Mouse (Mus musculus) megakaryocyte progenitor cell, adult 5-6 weeks (primary cell): ENCODE data around the gene Emp1. TPM values are rescaled to one million over a fixed set of nuclear protein-coding genes. Genes with fewer than 3 reads are reported as not detected.

Source experiments
- ATAC-seq: replicated peaks from 2 replicates; pipeline ENCODE4 v1.8.0; 2016; ENCODE audit warnings: mild to moderate bottlenecking, moderate TSS enrichment, inconsistent platforms; ENCODE audit not compliant: poor library complexity
- total RNA-seq, 2 experiments: library from RNA; stranded (forward) in 1 of 2; stranded (reverse) in 1 of 2; fragments of 157-497, 149-512 nt in 1 of 2; fragments of 200-1000 nt in 1 of 2; gene quantifications; 2 replicates each; pipeline versions ENCODE4 v1.2.3 to v1.2.4; 2015 to 2017

Gene Emp1
- total RNA-seq, 2 experiments from 2014 or later = 0.74 to 0.75 TPM

DNA sequence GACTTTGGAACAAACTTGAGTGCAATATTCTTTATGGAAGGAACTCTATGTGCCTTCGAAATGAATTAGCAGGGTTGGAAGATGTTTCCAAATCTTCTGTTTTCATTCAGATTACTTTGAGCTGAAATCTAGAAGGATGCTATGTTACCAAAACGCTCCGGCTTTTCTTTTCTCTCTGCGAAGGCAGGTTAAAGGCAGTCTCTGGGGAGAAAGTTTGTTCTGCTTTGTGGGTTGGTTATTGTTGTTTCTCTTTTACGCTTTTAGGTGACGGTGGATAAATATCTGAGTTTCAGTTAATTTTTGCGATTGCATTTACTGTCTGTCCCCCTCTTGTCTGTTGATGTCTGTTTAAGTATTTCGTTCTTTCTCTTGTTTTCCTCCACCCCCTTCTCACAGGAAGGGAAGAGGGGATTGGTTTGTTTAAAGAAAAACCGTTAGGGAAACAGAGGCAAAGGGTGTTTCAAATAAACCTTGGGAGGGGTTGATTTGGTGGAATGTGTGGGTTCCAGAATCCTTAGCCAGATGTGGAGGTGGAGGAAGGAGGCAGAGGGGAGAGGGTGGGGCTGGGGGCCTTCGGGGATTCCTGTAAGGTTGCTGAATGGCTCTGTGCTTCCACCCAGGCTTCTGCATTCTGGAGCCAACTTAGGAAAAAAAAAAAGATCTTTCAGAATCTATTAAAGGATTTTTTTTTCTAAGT, 1.1 kb downstream of the Emp1 start:
- ATAC-seq = no peak

DNA sequence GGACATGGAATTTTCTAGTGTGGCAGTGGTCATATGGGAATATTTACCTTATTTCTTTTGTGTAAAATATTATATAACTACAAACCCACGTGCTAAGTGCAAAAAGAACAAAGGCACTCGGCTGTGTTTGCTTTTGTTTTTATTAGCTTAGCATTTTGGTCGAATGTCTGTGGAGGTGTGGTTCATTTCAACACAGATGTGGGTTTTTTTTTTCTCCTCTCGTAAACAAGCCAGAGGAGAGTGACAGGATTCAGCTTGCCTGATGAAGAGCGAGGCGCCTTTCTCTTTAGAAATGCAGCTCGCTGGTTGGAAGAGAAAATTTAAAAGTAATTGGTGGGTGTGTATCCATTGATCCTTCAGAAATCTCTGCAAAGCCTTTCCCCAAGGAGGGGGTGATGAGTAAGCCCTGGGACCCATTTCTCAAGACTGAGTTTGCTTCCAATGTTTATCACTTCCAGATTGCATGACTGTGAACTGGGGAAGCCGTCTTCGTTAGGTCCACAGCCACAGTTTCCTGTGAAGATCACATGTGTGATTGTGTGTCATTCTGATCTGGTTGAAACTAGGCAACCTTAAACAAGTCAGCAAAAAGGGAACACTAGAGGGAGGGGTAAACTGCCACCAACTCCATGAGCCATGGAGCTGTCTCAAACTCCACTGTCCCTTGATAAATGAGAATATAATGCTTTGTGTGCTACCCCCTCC, 1.8 kb downstream of the Emp1 start:
- ATAC-seq = peak; percentile 90

DNA sequence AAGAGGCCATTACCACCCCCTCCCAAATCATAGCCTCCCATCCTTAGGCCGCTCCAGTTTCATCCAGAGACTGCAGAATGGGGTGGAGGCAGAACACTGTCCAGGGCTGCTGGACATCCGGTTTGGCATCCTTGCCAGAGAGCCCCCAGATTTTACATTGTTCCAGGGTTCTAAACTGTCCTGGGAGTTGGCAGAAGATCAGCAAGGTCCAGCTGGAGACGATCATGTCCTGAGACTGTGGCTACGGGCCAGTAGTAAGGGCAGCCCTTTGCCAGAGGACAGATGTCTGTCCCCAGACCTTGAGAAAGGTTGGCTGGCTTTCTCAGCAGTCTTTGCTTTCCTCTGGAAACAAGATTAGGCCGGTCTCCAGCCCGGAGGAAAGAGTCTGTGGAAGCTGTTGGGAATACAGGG, 2.6 kb downstream of the Emp1 start:
- ATAC-seq = no peak

DNA sequence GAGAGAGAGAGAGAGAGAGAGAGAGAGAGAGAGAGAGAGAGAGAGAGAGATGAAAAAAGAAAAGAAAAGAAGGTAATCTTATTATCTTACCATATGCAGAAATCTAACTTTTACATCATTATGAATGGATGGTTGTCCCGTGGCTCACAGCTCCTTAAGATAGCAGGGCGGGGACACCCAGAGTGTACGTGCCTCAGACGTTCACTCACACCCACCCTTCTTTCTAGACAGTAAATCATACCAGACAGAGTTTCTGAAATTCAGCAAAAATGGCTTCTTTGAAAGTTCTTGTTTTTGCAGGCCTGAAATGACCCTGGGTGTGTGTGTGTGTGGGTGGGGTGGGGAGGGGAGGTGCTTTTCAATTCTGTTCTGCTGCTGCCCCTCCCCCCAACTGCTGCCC, 3.3 kb downstream of the Emp1 start:
- no peak for ATAC-seq

DNA sequence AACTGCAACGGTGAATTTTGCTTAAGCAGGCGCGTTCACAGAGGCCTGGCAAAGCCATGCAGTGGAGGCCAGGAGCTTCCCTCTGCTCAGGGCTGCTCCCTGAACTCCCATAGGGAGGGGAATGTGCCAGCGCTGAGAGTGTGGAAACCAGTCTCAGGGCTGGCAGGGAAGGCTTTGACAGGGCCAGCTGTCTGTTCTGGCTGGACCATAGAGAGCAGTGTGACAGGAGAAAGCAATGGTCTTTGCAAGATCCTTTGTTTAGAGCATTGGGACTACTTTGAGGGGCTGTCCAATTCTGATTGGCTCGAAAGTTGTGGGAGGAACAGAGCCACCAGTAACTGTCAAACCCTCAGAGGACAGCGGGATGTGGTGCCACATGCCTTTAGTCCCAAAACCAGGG, 5.9 kb downstream of the Emp1 start:
- no peak for ATAC-seq

DNA sequence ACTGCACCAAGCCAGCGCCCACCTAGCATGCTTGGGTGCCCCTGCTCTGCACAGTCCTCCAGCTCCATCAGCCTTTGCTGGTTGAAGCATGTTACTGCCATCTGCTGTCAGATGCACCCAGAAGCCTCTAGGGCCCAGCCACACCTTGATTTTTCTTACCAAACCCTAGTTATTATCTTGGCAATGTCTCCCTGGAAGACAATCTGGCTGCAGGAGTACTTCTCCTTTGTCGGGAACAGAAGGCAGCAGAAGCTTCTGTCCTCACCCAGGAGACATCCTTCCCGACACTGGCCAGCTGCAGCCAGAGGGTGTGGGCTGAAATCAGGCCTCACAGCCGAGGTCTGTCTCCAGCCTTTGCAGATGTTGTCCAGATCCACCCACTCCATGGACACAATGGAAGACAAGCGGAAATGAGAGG, 7.2 kb downstream of the Emp1 start:
- ATAC-seq = peak; percentile 73

DNA sequence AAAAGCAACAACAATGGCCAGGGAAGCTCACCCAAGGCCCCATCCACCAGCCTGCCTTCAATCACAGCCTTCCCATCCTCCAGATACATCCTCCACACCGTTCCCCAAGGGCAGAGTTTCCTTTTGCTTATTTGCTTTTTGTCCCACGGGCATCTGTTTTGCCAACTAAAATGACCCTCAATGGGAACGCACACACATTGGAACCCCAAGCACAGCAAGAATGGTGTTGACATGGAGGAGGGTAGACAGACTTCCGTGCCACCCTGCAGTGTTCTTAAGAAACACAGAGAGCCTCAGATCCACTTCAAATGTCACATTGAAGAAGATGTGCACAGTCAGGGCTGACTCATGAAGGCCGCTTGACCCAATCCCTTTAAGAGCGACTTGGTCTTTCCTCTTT, 8.6 kb downstream of the Emp1 start:
- ATAC-seq = no peak

DNA sequence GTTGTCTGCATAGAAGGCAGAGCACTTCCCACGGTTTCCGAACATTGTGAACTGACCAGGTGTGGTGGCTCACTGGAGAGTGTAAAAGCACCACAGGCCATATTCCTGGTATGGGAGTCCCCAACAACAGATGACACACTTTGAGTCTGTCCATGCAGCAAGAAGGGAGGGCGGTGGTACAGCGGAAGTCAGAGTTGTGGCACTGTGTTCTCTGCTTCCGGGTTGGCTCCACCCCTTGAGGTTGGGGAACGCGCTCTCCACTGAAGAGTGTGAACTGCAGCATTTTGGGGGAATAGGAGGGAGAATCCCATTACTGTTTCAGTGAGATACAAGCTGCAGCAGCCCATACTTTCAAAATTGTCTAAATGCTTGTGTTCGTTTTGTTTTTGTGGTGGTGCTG, 11.0 kb downstream of the Emp1 start:
- no peak for ATAC-seq

DNA sequence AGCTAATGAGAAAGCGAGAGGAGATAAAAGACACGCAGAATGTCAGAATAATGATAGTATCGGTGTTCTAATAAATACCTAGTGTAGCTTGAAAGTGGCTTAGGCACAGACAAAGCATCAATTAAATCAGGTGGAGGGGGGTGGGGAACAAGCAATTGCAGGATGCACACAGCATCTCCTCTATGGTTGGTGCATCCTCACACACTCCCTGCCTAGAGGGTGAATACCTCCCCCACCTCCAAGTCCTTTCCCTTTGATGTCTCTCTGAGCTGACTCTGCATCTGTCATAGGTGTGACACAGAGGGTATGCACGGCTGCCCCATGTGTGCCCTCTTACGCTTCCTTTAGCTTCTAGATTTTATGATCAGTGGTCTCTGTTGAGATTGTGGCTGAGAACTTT, 13.5 kb downstream of the Emp1 start:
- ATAC-seq = no peak

DNA sequence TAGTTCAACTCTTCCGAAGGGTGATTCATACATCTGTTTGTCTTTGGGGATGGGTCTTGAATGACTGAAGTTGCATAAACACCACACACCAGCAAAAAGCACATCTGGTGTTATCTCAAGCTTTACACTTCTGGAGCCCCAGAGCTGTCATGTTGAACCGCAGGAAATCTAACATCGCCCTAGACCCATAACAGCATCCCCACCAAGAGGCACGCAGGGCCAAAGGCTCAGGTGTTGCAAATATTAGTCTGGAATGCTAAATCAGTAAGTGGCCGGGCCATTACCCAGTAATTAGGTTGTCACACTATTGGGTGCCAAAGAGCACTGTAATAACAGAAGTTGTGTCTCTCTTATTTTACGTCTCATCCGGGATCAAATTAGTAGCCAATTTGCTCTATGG, 13.9 kb downstream of the Emp1 start:
- no peak for ATAC-seq

DNA sequence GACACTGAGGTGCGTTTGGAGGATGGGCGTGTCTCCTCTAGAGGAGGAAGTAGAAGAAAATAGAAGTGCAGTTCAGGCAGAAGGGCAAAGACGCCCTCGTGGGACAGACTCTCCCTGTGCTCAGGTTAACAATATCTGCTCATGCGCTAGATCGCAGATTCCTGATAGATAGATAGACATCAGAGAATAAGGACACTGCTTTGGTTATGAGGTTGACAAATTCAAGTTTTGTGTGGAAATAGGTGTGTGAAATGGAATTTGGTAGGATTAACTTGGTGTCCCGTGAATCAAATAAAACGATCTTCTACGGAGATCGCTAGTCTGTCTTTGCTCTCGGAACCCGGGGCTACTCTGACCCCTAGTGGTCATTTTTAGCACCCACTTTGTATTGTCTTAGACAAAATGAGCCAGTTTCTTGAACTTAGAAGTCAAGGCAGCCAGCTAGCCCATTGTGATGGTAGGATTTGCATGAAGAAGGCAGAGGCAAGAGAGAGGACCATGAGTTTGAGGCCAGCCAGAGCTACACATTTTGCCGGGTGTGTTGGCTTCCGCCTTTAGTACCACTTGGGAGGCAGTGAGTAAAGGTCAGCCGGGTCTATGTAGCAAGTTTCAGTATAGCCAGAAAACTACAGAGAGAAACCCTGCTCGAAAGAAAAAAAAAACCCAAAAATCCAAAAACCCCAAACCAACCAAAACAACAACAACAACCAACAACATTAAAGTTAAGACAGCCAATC, 15.4 kb downstream of the Emp1 start:
- peak; percentile 86 for ATAC-seq

DNA sequence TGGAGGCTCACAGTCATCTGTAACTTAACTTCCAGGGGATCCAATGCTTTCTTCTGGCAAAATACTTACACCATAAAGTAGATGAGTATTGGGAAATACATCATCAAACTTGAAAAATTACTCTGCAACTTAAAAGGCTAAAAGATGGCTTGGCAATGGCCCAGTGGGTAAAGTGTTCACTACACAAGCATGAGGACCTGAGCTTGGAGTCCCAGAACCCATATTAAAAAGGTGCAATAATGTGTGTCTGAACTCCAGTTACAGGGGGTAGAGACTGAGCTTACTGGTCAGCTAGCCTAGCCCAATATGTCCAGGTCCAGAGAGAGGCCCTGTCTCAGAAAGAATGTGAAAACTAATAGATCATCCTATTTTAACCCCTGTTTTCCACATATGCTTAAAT, 21.6 kb downstream of the Emp1 start:
- ATAC-seq = no peak

DNA sequence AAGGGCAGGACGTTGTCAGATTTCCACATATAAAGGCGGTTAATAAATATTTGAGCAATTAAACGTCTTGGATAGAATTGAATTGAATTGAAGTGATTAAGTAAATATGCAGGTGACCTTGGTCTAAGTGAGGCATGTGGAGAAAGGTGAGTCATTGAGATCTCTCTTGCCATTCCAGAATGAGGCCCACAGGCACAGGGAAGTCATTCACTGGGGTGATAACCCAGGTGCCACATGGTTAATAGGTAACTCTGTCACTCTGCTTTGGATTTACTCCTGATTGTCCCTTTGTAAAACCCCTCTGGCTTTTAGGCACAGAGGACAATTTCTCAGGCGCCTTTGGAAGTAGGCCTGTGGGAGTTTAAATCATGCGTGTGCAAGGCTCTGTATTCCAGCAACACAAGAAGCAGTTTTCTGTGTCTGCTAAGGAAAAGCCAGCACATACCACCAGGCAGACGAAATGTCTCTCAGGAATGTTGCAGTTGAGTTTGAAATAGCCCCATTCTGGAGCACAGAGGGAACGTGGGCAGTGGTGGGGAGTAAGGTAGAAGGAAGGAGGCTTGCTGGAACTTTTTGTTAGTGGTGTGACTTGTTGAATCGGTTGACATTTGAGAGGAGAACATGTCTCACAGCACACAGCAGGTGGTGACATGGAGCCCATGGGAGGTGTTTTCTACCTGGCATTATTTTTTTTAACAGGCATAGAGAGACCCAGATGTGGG, 23.6 kb downstream of the Emp1 start:
- no peak for ATAC-seq

DNA sequence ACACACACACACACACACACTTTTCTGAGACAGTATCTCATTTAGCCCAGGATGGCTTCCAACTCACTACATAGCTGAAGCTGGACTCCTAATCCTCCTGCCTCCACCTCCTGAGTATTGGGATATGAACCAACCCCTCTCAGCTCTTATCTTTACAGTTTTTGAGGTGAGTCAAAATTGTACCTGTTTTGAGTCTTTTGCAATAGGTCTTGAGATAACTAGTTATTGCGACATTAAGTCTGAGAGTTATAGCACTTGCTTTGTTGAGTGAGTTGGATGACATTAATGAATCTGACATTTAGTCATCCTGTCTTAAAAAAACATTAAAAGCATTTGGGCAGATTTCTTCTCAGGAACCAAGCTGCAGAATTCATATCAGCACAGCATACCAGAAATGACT, 25.3 kb downstream of the Emp1 start:
- no peak for ATAC-seq

DNA sequence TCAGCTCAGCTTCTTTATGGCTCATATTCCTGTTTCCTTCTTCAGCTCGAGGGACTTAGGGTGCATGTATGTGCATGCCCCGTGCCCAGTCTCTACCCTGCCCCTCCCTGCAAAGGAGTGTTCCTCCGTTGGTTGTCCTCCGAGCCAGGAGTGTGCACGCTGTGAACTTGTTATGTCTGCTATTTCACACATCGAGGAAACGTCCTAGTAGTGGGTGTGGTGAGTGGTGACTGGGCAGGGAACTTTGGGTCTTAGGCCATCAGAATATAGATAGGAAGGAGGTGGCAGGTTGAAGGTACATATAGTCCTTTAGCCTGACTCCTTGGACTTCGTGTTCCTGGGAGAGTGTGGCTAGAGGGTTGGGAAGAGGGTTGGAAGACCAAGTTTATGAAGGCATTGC, 26.4 kb downstream of the Emp1 start:
- ATAC-seq = no peak

DNA sequence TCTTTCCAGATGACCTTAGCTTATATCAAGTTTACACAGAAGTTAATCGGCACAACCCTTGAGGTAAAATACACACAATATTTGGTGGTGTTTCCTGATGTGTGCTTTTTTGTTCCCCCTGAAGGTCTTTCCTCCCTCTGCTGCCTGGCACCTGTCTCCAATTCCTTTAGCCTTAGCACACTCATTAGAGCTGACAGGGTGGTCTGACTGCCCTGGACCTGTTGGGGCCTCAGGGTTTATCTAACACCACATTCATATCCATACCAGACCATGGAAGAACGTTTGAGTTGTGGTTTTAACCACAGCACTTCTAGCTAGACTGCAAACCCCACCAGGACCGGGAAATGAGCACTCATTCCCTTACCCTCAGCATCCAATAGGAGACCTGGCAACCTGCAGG, 28.1 kb downstream of the Emp1 start:
- ATAC-seq = peak; percentile 74

DNA sequence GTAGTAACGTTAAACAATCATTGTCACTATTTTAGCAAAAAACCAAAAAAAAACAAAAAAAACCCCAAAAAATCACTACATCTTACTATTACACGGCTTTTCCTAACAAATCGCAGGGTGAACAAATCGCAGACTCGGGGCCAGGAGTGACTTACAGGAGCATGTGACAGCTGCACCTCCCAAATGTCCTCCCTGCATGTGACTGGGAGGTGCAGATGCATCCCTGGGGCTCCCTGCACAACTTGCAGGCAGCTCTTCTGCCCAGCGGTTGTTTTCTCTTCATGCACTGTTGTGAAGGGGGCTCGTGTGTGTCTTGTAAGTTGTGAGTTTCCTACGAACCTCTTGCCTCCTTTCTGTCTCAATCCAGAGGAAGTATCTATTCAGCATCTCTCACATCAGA, 33.0 kb downstream of the Emp1 start:
- no peak for ATAC-seq

DNA sequence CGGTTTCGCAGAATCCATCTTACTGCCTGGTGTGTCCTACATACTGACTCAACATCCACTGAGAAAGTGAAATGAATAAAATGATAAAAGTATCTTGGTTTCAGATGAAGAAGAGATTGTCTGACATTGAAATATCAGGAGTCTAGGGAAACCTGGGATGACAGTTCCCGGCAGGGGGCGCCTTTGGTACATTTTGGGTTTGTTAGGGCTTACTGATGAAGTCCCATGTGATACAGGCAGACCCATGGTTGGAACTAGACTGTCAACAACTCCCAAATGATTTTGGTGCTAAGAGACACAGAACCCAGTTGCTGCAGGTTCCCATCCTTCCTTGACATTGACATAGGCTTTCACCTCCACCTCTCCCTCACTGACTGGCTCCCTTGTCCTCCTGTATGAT, 34.7 kb downstream of the Emp1 start:
- ATAC-seq = peak; percentile 36; the same call in 1 of the 2 replicates

DNA sequence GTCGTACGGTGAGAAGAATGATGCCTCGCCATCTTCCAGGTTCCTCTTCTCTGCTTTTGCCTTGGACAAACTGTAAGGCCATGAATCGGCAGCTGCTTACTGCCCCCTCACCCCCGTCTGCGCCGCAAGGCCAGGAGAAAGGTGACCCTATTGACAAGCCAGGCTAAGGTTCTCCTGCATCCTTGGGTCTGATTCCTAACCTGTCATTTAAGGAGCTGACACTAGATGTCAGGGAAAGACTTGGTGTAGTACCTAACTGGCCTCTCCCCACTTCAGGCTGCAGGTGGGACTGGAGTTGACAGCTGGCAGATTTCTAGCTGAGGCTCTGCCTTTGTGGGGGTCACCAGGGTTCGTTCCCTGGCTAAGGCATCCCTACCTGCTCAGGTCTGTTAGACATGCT, 35.4 kb downstream of the Emp1 start:
- ATAC-seq = no peak

DNA sequence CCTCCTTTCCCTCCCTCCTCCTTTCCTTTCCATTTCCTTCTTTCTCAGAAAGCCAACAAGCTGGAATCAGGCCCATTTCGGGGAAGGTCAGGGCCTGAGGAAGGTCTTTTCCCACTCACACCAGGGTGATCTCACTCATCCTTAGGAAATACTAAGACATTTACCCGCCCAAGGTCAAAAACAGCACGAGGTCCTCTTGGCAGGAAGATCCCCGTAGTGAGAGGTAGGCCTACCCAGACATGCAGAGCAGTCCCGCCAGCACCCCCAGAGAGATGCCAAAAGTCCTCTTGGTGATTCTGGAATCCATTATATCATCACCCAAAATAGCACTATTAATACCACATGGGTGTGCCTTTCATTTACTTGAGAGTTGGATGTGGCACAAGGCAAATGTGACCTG, 36.5 kb downstream of the Emp1 start:
- no peak for ATAC-seq

DNA sequence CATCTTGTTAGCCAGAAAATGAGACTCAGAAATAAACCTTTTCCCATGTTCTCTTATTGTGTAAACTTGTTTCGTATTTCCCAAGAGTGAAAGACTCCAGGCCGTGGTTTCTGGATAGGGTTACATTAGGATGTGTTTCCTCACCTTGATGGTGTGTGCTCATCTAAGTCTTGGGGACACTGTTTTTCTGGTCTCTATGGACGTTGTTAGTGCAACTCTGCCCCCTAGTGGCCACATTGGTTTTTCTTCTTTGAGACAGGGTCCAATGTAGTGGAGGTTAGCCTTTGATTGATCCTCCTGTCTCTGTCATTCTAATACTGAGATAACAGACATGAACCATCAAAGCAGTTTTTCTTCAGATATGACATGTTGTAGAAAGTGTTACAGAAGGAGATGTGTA, 38.0 kb downstream of the Emp1 start:
- peak; percentile 69 for ATAC-seq
